Mouse (Mus musculus) embryonic fibroblast, embryonic 13.5 days (primary cell): ENCODE results near the gene Ube4a.

Source experiments
- CTCF ChIP-seq: IDR thresholded peaks from 2 replicates; pipeline ENCODE4 v1.5.1; 2011; ENCODE audit warnings: mild to moderate bottlenecking, control low read depth, low read length, moderate library complexity, borderline replicate concordance; ENCODE audit not compliant: insufficient read depth
- POLR2A ChIP-seq: IDR thresholded peaks from 2 replicates; pipeline ENCODE4 v1.6.1; 2011; ENCODE audit warnings: low read depth, mild to moderate bottlenecking, control low read depth, low read length, moderate library complexity

DNA sequence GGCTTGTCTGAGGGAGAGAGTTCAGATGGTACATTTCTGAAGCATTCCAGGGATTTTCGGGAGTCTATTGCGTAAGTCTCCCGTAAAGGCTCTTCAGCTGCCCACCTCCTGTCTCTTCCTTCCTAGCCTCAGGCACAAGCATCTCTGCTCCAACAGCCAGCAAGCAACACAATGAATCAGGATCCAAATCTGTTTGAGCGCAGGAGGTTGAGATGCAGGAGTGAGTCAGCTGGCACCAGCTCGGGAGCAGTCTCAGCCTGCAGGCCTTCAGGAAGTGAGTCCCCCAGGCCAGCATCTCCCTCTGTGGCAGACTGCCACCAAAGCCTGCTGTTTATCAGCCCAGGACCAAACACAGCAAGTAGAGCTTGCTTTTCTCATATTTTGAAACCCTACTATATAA is 60.4 kb downstream of the Ube4a start:
- TF ChIP-seq CTCF (no peak), POLR2A (no peak)
